Mouse (Mus musculus) induced T-regulatory cell, adult 2 months (primary cell): ENCODE results near the gene Irs2.

Experiments used
- DNase-seq: peaks from one replicate; pipeline ENCODE4 v3.0.0-alpha.2; 2012; ENCODE audit warnings: low read depth

Gene Irs2

DNA sequence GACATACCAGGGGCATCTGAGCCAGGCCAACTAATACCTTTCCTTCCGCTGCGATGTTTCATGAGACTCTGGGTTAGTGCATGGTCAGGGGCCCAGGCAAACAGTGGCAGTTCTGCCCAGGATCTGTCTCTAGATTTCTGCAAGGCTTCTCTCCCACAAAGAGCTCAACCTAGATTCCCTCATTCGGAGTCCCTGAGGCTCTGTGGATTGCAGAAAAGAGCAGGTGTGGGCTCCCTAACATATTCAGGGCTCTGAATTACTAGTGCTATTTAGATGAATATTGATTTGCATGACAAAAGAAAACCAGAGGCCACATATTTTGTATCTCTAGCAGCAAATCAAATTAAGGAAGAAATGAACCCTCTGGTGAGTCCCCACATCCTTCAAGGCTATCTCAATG is 18.3 kb downstream of the Irs2 start:
- DNase-seq: no peak

DNA sequence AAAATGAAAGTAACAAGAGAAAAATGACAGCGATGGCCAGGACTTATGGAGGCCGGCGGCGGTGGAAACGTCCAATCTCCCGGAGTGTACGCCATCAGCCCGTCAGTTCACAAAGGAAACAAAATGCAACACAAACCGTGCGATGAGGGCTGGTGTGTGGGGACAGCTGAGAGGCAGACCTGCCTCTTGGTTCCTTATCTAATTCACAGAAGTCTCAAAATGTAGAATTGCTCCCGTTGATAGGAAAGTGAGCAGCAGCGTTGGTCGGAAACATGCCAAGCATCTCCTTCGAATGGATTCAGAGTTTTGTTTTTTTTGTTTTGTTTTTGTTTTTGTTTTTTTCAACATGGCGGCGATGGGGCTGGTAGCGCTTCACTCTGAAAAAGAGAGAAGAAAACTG is 21.6 kb downstream of the Irs2 start:
- no peak for DNase-seq

DNA sequence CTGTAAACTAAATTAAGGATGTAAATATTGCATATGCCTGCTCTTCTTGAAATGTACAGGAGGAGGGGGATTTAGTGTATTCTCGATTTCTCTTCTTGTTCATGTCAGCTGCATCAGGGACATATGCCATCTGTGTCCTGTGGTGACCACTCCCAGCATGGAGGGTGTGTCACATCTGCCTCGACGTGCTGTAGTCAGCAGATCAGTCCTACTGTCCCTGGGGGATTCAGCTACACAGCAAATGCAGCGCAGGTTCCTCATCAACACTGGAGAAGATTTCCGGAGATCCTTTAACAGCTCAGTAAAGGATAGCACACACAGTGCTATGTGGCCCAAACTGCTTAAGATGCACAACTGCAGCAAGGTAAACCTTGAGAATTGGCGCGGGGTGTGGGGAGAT is 23.2 kb downstream of the Irs2 start:
- no peak for DNase-seq

DNA sequence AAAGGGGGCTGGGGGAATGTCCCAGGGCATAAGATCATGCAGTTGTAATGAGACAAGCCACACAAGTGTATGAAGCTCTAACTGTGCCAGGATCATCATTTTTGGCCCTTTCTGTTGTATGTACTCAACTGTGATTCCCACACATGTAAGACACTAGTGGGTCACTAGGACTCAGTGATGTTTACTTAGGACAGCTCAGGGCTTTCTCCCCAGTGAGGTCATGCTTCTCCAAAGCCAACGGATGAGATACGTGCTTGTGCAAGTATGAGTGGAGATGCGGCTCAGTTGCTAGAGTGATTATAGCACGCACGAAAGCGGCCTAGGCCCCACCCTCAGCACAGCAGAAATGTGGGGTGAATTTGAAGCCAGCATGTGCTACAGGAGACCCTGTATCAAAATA is 27.4 kb downstream of the Irs2 start:
- no peak for DNase-seq

DNA sequence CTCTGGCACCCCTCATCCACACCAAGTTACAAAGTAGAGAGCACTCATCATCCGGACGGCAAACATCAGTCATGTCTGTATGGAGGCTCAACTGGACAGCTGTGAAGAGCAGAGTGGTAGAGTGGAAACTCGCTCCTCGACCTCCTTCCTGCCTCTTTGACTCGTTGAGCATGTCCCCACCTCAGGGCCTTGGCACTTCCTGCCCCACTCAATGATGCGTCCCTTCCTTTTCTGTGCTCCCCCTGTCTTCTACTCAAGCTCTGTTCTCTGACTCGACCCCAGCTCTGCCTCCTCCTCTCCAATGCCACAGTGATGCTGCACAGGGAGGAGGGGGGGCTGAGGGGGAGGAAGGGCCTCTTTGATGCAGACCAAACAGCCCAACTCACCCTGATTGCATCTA is 28.3 kb downstream of the Irs2 start:
- DNase-seq: no peak

DNA sequence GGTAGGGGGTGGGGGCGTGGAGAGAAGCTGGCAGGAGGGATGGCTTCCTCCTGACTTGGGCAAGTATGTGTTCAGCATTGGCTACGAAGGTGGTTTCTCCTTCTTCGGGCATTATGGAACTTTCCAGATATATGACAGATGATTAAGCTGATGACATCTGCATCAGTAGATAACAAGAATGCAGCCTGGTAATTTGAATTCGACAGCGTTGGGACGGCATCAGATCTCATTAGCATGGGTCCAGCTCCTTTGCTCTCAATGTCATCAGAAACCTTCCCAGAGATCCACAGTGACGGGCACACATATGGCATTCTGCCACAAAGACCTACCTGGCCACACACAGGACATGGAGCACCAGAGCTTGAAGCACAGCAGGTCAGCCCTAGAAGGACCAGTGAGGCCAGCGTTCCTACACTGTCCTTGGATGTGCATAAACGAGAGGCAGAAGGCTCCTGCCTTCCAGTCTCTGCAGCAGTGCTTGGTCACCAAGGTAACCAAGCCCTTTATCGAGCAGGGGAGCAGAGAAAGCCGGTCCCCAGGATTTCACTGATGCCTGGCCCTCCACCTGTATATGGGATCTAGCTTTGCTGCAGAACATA is 29.0 kb downstream of the Irs2 start:
- DNase-seq: no peak

DNA sequence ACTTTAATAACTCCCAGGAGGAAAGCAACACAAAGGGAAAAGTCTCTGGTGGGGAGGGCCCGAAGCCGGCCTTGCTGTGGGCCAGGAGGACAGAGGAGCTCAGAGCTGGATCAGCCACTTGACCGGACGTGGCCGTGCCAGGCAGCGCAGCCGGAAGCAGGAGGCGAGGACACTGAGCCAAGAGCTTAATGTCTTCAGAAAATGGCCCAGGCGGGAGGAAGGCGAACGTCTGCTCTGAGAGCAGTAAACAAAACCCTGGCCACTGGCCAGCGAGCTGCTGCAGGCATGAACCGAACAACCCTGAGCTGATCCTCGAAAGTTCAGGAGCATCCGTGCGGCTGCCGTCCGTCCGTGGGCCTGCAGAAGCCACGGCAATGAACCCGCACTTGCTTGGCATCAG is 29.9 kb downstream of the Irs2 start:
- no peak for DNase-seq

DNA sequence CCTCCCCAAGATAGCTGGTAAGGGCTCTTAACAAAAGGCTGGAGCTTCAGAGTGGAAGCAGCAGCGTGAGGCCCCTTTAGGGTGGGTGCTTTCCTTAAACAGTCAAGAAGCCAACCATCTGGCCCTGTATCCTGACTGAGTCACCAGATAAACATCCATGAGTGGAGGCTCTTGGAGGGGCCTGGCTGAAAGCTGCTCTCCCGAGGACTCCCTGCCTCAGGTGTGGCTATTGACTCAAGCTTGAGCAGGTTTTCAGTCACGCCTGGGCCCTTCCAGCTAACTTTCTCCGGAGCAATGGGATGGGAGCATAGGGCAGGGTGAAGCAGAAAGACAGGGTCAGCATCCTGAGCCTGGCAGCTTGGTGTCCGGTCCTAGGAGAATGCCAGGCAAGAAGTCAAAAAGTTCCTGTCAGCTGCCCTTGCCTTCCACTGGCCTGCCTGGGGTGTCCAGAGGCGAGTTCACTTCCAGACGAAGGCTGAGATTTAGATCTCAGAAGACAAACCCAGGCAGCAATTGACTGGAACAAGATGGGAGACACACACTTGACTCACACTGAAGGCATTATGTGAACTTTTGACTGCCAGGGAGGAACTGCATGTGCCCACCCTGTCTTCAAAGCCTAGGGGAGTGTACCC is 30.4 kb downstream of the Irs2 start:
- no peak for DNase-seq

DNA sequence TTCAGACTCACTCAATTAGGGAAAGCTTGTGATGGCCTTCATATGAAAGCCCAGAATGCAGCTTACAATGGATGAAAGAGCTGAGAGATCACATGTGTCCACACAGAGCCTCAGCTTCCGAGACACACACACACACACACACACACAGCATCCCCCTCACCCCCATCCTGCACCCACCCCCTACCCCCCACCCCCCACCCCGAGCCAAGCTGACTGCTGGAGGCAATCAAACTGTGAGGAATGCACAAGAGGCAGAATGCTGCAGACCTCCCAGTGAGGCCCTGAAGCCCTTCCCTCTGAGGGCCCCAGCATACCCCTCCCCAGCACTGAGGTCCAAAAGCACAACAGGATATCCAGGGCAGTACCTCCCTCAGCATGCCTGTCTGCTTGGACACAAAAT is 33.6 kb downstream of the Irs2 start:
- DNase-seq: no peak

DNA sequence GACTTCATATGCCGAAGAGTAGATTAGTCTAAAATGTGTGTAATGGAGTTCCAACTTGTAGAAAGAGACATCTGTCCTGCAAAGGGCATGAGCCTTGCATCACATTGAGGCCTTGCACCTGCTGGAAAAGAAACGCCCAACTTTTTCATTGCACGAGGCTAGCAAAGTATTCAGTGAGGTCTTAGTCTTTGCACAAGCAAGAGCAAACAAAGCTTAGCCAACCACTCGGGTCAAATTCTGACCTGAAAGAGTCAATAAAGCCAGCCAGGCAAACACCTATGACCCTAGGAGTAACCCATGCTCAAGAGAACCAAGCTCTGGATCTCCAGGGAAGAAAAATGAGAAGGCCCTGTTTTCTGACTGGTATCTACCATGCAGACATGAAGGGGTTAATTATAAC is 34.1 kb downstream of the Irs2 start:
- no peak for DNase-seq

DNA sequence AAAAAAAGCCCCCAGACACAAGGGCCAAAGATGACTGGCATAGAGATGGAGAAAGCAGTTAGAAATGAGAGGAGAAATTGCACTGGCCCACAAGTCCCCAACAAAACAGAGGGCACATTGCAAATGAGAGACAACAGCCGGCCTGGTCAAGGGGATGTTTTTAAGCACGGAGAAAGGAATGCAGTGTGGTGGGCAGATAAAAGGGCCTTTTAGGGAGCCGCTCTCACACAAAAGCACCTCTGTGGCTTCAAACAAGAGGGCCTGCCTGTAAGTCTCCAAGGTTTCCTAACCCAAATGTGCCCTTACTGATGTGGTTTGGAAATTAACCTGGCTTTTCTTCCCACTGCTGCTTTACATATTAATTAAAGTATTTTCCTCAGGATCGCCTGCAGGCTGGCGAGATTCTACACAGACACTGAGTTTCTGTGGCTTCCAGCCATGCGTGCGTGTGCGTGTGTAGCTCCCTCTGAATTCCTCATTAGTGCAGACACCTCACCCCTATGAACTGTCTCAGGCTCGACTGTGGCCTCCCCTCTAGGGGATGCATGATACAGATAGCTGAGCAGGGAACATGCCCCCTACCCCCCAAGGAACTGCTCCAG is 35.3 kb downstream of the Irs2 start:
- DNase-seq: no peak

DNA sequence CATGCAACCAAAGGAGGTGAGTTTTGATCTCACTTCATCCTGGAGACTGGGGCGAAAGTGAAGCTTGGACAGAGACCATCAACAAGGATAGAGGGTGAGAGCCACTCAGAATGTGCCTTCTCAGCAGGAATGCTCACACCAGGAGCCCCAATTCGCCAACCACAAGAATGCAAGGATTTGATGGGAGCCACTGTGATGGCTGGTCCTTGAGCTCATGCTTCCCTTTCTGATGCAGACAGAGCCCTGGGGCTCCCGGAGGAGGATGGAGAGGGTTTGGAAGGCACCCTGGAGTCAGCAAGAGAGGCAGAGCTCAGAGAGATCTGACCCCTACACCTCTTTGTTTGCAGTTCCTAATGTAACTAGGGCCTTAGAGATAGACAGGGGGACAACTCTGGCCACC is 36.3 kb downstream of the Irs2 start:
- DNase-seq: no peak

DNA sequence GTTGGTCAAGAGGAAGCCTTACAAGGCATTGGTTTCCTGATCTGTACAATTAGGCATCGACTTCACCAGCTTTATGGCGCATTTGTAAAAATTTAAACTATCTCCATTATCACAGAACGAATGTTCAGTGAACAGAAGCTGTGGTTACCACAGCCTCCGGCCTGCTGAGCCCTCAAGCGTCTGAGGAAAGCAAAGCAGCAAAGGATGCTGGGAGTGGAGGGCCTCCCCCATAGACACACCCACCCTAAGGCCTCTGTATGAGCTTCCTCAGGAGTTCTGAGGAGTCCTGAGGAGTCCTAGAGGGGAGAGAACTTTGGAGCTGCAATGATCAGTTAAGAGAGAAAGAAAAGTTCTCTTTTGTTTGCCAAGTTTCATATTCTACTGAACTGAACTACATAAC is 36.7 kb downstream of the Irs2 start:
- DNase-seq: peak; percentile 4

DNA sequence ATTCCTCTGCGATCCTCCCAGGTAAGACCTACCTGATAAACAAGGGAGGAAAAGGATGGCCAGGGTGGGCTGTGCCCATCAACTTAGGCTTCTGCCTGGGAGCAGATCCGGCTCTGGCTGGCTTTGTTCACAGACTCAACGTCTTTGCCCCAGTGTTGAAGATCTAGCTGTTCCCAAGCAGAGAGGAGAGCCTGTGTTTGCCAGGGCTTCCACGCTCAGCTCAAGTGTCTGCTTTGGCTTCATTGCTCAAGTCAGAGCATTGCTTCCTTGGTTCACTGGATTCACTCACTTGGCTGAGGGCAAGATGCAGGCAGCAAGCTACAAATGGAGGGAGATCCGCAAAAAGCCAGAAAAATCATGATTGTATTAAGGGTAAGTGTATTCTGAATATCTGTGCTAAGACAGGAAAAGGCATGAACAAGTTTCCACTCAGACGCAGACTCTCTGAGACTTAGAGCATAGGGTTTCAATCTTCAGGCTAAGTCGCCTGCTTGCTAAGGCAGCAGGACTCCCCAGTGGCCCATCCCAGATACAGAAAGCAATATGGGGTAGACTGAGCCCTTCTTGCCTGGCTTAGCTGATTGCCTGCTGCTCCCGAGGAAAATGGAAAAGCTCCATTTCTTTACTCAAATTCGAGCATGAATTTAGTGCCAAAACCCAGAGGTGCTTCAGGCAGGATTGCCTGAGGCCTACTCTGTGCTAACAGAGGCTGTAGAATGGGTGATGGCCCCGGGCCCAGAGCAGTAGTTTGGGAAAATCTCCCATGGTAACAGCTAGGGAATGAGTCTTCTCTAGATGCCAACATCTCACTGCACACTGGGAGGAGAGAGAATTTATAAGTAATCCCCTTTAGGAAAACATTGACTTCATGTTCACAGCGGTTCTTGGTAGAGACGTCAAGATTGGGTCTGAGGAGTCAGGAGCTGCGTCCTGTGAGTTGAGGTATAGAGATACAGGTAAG is 37.5 kb downstream of the Irs2 start:
- no peak for DNase-seq

DNA sequence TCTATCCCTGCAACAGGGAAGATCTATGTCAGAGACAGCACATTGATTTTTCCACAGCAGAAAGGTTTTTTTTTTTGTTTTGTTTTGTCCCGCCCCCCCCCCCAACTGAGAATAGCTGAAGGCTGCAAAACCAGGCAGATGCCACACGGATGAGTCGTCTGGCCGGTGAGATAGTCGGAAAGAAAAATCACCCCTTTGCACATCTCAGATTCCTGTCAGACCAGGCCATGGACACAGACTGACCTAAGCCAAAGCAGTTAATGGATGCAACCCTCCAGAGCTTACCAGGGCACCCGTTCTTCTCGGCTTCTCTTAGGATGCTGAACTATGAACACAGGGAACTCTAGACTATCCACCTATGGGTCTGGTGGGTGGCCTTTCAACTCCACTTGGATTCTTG is 39.6 kb downstream of the Irs2 start:
- DNase-seq: no peak

DNA sequence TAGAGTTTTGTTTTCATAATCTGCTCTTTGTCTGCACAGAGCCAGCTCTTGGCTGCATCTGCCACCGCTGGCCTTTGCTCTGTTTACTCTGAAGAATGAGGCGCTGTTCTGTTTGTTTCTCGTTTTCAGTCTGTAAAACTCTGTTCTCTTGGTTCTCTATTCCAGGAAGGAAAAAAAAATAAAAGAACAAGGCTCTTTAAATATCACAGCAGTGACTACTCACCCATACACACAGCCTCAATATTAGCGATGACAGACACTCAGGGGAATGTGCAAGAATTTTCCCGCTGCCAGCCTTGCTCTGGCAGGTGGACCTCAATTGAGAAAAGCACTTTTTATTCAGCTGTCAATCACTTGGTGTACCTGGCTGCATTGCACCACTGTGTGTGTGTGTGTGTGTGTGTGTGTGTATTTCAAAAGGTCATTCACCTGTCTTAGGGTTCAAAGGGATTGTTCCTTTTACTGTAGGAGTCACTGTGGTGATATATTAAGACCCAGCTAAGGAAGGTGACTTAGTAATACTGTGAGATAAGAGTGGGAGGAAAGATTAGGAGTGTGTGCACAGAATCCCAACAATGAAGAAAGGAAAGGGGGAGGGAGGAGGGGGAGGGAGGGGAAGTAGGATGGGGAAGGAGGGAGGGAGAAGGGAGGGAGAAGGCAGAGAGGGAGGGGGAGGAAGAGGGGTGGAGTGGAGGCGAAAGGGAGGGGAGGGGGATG is 42.7 kb downstream of the Irs2 start:
- DNase-seq: no peak

DNA sequence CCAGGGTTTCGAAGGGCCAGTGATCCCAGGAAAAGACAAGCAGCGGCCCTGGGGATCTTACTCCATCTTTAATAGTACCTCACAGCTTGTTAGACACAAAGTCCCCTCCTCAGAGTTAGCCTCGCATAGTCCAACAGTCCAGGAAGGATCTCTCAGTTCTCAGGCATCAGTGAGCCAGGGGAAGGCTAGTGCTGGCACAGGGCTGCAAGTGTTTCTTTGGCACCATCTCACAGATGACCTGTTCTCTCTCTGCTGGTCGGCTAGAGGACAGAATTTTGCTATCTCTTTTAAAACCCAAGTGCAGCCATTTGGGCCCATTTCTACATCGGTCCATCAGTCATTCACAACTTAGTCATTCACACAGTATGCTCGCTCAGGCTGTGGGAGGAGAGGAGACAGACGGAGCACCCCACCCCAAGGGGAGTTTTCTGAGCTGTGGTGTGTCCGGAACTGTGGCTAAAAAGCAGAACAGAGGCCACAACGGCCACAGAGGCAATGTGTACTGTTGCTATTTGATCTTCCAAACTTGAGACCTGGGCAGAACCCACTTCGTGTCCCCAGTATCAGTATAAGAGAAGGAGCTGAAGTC is 43.7 kb downstream of the Irs2 start:
- DNase-seq: no peak

DNA sequence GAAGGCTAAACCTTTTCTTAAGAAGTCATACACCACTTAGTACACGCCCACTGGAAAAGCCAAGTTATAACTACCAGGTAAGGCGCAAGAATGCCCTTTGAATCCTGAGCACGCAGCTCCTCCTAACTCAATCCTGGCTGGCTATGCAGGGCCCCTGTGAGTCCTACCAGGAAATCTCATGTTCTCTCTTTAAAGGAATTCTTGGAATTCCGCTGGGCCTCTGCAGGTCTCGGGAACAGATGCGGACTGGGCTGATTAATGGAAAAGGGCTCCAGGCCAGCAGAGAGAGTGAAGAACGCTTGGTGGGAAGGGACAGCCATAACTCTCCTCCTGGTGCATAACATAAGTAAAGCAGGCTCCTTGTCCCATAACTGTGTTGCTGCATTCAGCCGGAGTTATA is 46.3 kb downstream of the Irs2 start:
- no peak for DNase-seq

DNA sequence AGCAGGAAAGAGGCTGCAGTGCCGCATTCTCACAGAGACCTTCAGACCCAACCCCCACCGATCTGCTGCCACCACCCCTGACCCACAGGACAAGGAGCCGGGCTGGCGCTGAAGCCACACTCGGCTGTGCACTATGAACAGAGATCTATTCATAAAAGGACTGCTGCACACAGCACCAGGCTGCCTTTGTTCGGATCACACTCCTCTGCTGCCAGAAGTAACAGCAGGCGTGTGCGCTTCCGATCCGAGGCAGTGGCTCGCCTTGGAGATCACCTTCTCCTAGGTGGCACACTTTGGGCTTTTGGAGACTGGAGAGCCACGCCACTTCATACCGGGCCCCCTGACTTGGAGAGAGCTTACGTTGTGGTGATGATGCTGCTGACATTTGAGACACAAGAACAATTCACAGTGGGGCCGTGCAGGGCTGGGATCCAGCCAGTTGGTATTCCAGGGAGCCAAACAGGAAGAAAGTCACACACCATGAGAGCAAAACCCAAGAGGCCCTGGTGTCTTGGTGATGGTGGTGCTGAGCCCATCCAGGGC is 47.9 kb downstream of the Irs2 start:
- no peak for DNase-seq

DNA sequence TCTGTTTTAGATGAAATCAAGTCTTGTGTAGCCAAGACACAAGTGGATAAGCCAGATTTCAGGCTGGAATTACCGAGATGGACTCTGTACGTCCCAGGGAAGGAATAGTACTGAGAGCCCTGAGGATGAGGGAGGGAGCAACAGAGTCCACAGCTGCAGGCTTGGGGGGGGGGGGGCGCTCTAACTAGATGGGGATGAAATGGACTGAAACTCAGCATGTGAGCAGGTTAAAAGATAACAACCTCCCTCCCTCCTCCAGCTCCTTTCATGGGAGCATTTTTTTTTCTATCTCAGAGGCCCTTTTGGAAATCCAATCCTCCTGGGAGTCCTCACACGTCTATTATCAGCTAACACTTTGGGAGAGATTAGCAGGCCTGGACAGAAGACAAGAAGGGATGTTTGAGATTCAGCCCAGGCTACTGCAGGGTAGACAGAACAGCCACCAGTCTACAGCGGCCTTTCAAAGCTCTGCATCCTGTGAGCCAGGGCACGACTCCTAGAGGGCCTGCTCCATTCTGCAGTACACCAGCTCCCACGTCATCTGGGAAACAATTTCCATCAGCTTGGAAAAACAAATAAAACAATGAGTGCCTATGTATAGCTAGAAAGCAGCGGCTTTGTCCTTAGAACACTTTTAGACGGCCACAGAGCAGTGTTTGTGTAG is 50.8 kb downstream of the Irs2 start:
- no peak for DNase-seq
